Mouse (Mus musculus) gastrocnemius, postnatal 25 days (tissue): Measurements from ENCODE around the gene Gm9376. TPM values are rescaled to one million over a fixed set of nuclear protein-coding genes. Genes with fewer than 3 reads are reported as not detected.

ENCODE experiments used
- DNase-seq: peaks from one replicate; pipeline ENCODE4 v3.0.0; 2022
- long read RNA-seq, 2 experiments: library from polyadenylated mRNA; stranded (forward); transcript quantifications; one replicate each; pipeline ENCODE4 v2.0.0; 2021
- total RNA-seq, 2 experiments: library from RNA; stranded (reverse); gene quantifications; 1 replicate in 1 of 2; 2 replicates in 1 of 2; pipeline ENCODE4 v1.2.3; 2021

Gene Gm9376
- not detected for total RNA-seq
- long read RNA-seq, experiment 1 = 0 reads
- long read RNA-seq, experiment 2 = 0 reads

DNA sequence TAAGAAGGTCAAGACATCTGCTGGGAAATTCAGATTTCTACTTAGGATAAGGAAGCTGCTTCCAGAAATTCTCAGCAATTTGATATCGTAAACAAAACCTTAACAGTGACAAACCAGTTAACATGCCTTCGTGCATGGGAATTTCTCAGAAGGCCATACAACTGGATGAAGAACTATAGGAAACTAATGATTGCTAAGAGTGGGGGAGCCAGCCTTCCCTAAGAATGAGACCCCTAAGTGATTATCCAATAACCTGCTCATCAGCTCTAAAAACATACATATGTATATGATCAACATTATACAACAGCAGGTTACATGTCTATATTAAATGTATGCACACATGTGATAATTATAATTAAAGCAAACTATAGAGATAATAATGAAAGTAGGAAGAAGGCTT is at the start of gene Gm9376:
Gene Gm9376, plus strand, starts transcription at position 301 of the 400 bp plus-strand sequence.
- no peak for DNase-seq

DNA sequence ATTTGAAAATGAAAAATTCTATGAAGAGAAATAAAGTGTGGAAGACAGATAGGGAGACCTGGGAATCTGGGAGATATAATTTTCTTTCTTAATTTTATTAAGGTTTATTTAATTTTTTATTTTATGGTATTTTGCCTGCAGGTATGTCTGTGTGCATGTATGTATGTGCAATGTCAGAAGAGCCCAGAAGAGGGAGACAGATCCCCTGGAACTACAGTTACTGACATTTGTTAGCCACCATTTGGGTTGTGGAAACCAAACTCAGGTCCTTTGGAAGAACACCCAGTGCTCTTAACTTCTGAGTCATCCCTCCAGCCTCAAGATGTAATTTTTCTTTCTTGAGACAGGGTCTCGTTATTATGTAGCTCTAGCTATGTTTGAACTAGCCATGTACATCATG is 45.9 kb upstream of the Gm9376 start:
- no peak for DNase-seq

DNA sequence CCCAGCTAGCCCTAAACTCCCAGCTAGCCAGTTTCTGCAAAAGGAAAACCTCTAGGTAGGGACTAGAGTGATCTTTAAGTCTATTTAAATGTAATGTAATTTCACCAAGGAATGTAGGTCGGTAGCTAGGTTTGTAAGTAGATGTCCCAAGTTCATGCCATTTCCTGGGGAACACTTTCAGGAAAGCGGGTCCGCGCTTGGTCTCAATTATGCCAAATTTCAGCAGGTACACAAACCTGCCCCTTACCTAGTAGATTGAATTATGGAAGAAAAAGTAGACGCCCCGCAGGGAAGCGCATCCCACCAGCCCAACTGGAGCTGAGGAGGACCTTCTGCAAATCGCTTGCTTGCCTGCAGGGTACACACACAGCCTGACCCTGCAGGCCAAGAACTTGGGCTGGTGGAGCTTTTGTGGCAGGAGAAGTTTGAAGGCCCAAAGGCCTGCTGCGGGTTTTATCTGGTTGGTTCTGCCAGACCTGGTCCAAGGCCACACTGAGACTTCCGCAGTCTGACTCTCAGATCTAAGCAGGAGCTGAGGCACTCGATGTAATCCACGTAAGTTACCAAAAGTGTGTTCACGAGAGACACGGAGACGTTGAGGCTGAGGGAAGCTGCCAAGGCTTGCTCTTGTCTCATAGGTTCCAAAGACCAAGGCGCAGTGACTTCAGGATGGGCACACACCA is 41.6 kb upstream of the Gm9376 start:
- DNase-seq = no peak

DNA sequence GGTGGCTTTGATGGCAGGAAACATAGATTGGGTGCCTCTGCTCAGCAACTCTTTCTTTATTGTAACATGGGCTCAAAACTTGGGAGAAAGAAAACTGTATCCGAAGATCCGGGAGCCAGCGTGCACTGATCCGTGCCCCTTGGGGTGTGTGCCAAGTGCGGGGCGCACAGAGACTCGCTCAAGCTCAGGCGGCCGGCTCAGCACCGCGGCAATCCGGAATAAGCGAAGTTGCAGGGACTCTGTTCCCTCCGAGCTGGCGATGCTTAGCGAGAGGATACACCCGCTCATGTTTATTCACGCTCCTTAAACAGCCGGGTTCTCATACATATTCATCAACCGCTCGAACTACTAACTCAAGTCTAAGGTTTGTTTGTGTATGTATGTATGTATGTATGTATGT is 40.8 kb upstream of the Gm9376 start:
- DNase-seq = no peak

DNA sequence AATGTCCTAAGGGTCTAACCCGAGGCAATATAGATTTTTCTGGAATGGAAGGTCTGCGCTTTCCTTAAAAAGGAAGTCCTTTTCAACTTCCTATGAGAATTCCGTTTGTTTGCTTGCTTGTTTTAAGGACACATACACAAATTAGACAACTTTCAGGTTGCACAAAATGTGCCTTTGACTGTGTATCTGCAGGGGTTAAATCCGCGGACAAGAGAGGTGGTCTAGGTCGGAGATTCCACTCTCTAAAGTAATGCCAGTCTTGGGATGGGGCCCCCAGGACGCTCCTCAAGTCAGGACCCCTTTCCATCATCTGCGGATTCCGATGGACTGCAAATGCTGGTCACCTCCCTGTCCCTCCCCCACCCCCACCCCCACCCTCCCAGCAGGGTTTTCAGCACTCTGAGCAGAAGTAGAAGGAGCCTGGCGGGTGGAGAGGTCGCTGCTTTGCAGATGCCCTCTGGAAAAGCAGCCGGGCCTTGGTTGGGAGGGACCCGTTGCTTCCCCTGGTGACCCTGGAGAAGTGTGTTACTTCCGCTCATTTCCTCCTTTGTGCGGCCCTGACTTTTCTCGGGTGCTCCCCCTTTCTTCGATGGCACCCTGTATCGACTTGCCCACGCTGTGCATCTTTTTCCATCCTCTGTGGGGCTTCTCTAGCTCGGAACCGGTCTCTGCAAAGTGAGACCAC is 40.1 kb upstream of the Gm9376 start:
- DNase-seq = no peak

DNA sequence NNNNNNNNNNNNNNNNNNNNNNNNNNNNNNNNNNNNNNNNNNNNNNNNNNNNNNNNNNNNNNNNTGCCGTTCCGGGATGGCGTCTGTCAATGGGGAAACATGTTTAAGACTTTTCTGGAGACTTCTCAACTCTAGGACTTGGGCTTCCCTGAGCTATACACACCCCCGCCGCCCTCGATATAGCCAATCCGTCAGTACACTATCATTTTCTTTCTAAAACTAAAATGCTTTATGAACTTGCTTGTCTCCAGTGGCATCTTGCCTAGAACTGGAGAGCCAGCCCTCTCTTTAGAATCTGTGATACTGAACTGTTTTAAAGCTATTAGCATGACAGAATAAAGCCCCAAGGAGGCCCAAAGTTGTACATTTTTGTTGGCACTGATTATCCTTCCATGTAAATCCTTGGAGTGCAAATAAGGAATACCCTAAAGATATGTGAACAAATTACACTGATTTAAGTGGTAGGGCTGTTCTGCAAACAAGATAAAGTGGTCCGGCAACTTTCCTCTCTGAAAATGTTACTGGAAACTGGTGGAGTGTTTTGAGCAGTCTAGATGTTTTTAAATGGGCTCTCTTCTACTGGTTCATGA is 34.3 kb upstream of the Gm9376 start:
- DNase-seq = no peak

DNA sequence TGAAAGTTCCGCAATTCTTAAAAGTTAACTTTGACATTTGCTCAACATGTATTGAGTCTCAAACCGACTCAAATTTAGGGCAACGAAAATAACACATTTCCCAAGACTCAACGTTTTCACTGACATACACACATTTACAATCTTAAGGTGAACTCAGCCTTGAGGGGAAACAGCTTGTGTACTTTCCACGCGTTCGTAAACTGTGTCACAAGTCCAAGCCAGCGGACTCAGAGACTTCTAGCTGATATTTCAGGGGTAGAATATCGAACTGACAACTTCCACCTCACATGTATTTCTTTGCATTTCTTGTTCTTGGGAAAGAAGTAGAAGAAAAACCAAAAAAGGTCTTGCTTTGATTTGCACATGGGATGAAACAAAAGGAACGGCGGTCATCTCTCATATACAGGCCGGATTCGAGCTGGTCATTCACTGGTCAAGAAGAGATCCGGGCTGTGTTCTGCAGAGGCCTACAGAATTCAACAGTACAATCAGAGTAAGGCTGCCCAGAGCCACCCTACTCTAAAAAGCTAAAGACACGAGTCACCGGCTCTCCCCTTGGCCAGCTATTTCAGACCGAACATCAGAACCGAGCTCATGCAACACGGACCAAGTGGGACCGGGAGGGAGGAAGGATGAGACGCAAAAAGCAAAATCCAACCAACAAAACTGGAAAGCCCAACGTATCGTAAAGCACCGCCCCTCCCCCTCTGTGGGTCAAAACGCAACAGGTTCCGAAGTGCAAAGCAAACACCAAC is 32.8 kb upstream of the Gm9376 start:
- no peak for DNase-seq

DNA sequence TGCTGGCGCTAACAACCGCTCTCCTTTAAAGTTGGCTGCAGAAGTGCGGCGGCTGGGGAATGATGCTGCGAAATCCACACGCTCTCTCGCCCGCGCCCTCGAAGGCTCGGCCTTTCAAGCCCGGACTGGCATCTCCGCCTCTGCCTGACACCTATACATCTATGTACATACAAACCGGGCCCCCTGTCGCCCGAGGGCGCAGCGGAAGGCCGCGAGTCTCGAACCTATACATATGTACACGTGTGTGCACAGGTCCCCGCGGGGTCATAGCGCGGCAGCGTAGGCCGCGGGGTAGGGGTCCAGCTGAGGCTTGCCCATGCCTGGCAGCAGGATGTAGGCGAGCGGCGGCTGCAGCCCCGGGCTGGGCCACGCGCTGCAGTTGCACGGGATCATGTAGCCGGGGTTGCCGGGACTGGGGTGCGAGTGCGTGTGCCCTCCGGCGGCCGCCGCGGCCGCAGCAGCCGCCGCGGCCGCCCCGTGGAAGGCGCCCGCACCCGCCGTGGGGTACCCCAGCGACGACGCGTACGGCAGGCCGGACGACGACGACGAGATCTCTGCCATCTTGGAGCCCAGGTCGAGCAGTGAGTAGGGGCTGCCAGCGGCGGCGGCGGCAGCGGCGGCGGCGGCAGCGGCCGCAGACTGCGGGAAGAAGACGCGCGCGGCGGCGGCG is 32.1 kb upstream of the Gm9376 start:
- no peak for DNase-seq

DNA sequence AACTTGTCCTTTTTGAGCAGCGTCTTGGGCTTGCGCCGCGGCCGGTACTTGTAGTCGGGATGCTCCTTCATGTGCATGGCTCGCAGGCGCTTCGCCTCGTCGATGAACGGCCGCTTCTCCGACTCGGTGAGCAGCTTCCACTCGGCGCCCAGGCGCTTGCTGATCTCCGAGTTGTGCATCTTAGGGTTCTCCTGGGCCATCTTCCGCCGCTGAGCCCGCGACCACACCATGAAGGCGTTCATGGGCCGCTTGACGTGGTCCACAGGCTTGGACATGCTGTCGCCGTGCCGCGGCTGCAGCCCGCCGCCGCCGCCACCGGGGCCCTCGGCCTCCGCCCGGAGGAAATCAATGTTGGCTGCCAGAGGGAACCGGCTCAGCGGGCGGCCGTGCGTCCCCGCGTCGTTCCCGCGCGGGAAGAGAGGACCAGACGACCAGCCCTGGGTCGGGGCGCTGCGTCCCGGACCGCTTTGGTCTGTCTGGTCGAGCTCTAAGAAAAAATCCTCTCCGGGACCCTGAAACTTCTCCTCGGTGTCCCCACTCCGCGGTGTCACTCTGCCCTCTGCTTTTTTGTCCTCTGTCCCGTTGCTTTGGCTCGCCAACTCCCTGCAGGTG is 31.3 kb upstream of the Gm9376 start:
- DNase-seq = no peak

DNA sequence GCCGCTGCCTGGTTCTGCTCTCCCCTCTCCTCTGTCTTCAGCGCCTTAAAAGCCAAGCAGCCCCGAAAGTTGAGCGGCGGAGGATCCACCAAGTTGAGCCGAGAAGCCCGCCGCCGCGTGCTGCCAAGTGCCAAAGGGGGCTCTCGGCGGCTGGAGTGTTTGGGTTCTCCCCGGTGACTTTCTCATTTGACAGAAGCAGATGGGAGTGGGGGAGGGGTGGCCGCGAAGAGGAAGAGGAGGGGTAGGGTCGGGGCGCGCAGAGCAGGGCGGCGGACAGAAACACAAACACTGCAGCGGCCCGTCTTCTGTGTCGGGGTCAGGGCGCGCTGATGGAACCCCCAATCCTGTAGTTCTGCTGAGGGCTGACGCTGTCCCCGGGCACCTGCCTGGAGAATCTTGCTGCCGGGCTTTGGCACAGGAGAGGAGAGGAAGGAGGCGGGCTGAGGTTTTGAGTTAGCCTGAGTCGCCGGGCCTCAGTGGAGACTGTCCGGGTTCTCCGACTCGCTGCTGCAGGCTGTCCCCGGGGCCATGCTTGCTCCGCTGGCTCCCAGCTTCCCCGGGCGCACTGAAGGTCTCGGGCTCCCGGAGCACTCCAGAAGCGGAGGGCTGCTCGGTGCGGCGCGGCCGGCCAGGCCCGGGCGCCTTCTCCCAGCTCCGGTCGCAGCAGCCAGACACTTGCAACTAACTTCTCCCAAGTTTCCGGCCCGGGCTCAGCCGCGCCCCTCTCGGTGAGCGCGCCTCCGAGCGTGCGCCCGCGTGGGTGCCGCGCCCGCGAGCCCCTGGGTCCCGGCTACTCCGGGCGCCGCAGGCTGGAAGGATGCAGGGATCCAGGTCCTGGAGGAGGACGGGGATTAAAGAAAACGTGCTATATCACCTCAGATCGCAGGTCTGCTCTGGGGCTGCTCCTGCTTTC is 30.5 kb upstream of the Gm9376 start:
- no peak for DNase-seq

DNA sequence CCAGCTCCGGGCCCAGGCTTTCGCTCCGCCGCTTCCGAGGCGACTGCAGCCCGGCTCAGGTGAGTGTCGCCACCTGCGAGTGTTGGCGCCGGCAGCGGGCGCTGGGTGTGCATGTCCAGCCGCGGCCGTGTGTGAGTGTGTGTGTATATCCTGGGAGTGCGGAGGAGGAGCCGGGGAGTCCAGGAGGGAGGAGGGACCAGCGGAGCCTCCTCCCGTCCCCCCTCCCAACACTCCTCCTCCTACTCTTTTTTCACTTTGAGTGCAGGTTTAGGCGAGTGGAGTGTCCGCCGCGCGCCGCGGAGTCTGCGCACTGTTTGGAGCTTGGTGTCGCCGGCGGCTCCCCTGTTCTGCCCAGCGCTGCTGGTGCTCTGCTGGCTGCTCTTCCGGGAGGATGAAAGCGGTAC is 29.9 kb upstream of the Gm9376 start, which contains the start of gene Sox21:
Gene Sox21, minus strand, starts transcription at position 145 of the 404 bp plus-strand sequence.
- no peak for DNase-seq

DNA sequence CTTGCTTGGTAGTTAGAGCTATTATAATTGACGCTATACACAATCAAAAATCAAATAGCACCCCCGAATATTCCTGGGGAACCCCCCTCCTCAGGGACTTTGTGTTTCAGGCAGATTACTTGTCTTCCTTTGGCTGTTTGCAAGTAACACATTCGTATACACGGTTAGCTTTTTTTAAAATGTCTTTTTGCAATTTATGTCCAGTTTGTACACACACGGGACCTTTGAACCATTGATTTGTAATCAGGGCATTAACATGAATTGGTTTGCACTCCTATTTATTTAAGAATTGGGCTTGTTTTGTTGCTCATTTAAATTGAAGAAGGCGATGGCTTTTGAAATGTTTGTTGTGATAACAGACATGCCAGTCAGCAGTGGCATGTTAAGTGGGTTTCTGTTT is 29.0 kb upstream of the Gm9376 start:
- no peak for DNase-seq

DNA sequence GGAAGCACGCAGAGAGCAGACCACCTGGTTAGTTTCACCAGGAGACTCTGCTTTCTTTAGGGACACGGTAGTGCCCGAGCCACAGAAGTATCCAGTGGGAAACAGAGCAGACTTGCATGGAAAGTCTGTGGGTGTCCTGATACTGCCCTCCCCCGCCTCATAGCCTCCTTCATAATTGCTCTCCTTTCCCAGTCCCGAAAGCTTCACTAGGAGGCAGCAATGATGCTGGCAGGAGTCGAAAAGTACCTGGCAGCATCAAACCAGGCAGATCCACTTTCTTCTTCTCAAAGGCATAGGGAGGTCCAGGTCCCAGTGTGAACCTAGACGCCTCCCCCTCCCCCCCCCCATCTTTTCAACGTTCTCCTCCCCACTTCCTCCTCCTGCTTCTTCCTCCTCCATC is 27.4 kb upstream of the Gm9376 start:
- no peak for DNase-seq

DNA sequence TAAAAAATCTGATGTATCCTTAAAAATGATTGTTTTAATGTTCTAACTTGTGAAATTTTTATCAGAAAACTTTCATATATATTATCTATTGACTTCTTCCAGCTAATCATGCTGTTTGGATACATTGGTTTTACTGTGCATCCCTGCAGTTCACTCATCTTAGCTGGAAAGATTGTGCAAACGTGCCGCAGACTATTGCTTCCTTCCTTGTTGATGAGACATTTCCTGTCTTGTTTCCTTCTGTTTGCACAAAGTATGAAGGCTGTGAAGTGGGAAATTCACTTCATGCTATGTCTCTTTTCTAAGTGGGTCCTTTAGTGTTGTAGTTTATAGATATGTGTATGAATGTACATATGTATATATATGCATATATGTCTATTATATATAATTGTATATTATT is 25.3 kb upstream of the Gm9376 start:
- no peak for DNase-seq

DNA sequence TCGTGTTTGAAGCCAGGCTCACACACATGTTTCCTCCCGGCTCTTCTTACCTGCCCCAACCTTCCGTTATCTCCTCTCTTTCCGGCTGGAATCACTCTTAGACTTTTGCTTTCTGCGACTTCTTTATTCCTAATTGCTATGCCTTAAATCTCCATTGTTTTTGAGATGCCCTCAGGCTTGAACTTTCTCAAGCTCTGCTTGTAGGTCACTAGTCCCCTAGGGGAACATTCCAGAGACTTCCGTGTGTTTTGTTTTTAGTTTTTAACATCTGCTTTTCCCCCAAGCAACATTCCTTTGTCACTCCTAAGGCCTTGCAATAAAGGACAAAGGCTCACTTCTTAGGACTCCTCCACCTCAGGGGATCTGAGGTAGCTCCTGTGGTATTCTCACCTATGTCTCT is 13.4 kb upstream of the Gm9376 start:
- DNase-seq = no peak

DNA sequence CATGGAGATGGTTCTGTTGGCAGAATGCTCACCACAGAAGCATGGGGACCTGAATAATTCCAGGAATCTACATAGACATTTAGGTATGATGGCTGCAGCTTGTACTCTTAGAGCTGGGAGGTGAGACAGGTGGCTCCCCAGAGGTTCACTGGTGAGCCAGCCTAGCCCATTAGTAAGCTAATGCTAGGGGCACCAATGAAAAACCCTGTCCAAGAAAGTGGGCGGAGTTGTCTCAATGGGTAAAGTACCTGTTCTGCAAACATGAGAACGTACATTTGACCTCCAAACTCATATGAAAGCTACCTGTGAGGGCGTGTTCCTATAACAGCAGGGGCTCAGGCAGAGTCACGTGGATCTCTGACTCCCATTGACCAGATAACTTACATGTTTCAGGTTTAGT is 2.1 kb downstream of the Gm9376 start:
- no peak for DNase-seq

DNA sequence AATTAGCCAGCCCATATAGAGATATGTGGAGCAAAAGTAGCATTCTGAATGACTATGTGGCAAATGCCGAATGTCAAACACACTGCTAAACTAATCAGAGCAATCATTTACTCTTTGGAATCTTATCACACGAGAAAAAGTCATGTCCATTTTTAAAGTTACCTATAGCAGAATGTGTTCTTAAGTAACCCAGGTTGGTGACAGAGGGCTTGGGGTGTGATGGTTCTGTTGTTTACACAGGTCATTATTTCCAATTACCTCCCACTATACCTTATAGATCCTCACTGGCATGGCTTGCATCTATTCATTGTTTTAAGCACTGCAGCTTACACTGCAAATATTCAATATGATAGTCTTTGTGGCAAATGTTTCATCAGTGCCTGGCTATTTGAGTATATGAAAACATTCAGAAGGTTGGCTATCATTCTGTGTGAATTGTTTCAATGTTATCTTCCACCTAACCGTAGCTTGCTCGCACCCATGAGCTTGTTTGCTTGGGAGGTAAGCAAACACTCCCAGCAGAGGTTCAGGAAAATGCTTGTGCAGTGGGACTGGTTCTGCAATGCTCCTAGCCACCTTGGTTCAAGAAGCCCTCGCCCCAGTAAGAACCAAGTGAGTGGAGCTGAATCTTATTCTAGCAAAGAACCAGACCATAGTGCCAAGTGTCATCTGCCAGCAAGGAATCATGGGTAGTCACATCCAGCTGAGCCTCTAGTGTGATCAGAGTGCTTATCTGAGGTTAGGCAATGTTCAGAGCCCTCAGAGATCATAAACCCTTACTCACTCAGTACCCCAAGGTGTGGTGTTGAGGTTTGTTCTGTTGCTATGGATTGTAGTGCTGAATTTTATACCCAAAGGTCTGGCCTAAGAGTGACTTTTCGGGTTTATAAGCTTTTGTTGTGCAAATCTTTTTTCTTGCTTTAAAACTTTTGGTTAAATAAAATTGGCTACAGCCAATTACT is 6.1 kb downstream of the Gm9376 start:
- no peak for DNase-seq

DNA sequence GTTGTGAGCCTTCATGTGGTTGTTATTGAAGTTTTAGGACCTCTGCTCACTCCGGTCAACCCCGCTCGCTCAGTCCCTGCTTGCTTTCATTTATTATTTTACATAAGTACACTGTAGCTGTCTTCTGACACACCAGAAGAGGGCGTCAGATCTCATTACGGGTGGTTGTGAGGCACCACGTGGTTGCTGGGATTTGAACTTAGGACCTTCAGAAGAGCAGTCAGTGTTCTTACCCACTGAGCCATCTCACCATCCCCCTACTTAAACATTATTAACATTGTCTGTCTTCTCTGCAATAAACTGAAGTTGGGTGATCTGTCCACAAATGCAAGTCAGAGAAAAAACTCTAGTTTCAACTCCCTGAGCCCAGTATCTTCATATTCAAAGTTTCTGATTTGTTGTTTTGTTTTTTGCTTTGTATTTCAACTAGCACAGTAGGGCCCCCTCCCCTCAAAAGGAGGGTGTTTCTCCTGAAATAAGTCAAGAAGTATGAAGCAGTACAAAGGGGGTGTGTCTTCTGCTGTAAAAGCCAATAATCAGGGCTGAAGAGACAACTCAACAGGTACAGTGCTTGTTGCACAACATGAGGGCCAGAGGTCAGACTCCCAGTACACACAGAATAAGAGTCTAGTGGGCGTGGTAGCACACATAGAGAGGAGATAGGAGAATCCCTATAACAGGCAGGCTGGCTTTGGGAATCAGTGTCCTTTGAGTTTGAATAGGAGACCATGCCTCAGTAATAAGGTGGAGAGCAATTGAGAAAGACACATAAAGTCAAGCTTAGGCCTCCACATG is 11.1 kb downstream of the Gm9376 start:
- no peak for DNase-seq

DNA sequence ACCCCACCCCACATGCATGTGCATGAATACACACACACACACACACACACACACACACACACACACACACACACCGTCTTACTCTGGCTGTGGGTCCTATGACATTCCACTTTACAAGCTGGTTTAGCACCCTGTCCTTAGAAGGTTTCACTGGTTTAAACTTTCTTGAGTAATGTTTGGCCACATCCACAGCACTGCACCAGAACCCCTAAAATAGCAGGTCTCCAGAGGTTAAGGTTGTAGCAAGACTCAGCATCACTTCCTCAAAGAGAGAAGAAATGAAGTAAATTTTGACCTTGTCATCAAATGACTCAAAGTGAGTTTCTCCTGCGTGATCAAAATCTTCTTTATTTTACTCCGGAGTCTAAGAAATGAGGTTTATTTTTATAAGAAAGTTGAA is 15.5 kb downstream of the Gm9376 start:
- DNase-seq = no peak
